Mouse (Mus musculus) large intestine, adult 2 months (tissue): ENCODE data around the gene Tpm4. TPM values are rescaled to one million over a fixed set of nuclear protein-coding genes. Genes with fewer than 3 reads are reported as not detected.

Experiments
- DNase-seq: peaks from one replicate; pipeline ENCODE4 v3.0.0-alpha.2; 2012; ENCODE audit warnings: low read depth, low spot score
- WGBS: fragments of 180-500 bp; shearing (Covaris S2); methylation state at CpG from one replicate; pipeline ENCODE4 v1.1.7; 2018; 5-methylcytosine and 5-hydroxymethylcytosine counted together
- polyA plus RNA-seq: library from polyadenylated mRNA; depleted of rRNA; stranded (reverse); fragments of >200 nt; gene quantifications from 2 replicates; pipeline ENCODE4 v1.2.3, GENCODE M21; 2012

Gene Tpm4
- polyA plus RNA-seq, 1 experiment, result 43.5 TPM

DNA sequence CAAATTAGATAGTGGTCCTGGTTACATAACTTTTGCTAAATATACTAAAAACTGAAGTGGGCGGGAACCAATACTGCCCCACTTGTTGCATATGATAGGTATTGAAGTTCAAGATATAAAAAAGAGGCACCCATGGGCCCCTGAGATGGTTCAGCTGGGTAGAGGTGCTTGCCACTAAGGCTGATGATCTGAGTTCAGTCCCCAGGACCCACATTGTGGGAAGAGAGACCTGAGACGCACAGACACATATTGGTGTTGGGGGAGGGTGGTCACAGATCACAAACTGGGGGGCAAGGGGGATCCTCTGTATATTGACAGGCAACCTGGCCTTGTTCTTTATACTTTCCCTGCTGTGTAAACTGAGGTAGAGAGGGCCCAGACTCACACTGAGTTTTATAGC lies 2.7 kb downstream of the Tpm4 start:
- 79% methylated on average over 2 of the region's 2 CpGs for WGBS
- DNase-seq, result no peak

DNA sequence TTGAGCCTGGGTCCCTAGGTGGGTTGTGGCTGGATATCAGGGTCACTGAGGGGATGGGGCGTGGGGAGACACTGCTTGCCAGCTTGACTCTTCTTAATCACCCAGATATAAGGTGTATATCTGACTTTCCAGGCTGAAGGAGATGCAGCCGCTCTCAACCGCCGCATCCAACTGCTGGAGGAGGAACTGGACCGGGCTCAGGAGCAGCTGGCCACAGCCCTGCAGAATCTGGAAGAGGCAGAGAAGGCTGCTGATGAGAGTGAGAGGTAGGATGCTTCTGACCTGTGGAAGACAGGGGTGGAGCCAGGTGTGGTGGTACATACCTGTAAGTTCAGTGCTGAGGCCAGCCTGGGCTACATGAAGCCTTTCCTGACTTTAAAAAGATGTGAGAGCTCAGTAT lies 3.7 kb downstream of the Tpm4 start:
- DNase-seq, result no peak
- 84% methylated on average over 5 of the region's 5 CpGs for WGBS

DNA sequence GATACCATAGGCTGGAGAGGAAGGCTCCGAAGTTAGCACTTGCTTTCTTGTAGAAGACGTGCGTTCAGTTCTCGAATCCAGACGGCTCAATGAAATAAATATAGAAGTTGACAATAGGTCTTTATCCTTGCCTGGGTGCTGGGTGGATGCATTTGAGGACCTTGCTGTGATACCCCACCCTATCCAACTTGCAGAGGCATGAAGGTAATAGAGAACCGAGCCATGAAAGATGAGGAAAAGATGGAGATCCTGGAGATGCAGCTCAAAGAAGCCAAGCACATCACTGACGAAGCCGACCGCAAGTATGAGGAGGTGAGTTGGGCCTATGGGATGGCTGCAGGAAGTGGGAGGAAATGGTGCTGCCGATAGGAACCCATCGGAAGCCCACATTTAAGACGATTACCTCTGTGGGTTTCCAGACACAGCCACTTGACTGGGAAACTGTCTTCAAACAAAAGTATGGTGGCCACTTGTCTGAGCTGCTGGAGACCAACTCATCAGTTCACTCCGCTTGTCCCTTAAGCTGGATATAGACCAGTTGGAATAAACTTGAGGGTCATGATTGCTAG lies 8.6 kb downstream of the Tpm4 start:
- DNase-seq, result no peak
- 92% methylated on average over 13 of the region's 13 CpGs for WGBS

- DNase-seq, result no peak
- WGBS, result 77% methylated on average over 5 of the region's 5 CpGs
Measured at GRCm38 (mm10) chr8:72144345-72144975, 9.7 kb downstream of the Tpm4 start.

DNA sequence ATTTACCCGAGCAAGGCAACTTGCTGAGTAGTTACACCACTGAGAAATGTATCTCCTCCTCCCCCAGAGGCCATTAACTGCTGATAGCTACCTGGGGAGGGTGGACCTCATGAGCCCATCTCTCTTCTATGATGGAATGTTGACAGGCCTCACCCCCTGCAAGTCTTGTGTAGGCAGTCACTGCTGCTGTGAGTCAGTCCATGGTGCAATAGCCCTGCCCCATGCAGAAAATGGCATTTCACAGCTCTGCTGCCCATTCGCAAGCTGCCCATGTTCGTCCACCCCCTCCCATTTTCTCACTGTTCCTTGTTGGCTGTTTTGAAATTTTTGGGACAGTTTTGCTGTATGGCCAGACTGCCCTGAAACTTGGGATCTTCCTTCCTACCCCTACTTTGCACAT lies 10.7 kb downstream of the Tpm4 start:
- DNase-seq, result no peak
- 77% methylated on average over 3 of the region's 3 CpGs for WGBS

DNA sequence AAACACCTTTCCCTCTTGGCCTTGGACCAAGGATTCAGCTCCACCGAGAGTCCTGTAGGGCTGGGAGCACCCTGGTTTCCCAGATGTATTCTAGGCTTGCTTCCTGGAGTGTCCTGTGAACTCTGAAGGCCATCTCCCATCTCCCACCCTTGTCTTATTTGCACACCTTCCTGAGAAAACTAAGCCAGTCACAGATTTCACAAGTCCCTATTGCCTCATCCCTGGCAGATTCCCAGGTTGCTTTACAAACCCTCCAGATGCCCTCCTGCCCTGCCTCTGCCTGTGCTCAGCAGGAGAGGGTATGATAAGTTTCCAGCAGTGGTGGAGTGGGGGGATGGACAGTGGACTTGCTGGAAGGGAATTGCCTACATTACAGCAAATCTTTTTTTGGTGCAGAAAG lies 11.3 kb downstream of the Tpm4 start:
- 16% methylated on average over 1 of the region's 1 CpGs for WGBS
- DNase-seq, result no peak

DNA sequence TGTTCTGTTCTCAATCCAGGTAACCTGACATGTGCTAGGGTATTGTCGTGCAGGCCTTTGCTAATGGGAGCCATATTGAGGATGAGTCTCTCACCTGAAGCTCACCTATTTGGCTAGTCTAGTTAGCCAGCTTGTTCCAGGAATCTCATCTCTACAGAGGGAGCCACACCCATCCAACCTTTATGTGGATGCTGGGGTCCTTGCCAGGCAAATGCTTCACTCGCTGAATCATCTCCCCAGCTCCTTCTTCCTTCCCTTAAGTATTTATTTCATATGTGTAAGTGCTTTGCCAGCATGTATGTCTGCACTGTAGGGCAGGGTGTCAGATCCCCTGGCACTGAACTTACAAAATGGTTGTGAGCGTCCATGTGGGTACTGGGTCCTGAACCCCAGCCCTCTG lies 11.8 kb downstream of the Tpm4 start:
- 83% methylated on average over 3 of the region's 3 CpGs for whole genome bisulfite sequencing

GRCm38 (mm10) chr8:72147266-72147665 lies 12.5 kb downstream of the Tpm4 start:
- 81% methylated on average over 2 of the region's 2 CpGs for WGBS
- no peak for DNase-seq

More for the DNA sequence above, 11.8 kb downstream of the Tpm4 start:
- DNase-seq, result no peak

GRCm38 (mm10) chr8:72149056-72149455 lies 14.3 kb downstream of the Tpm4 start:
- 50% methylated on average over 1 of the region's 1 CpGs for WGBS
- DNase-seq, result no peak

GRCm38 (mm10) chr8:72151418-72152078 lies 16.8 kb downstream of the Tpm4 start:
- 67% methylated on average over 3 of the region's 3 CpGs for WGBS

GRCm38 (mm10) chr8:72153382-72153781 lies 18.6 kb downstream of the Tpm4 start:
- DNase-seq, result no peak

More at GRCm38 (mm10) chr8:72151418-72152078, 16.8 kb downstream of the Tpm4 start:
- no peak for DNase-seq

GRCm38 (mm10) chr8:72158096-72158495 lies 23.3 kb downstream of the Tpm4 start:
- no peak for DNase-seq
- WGBS, result 59% methylated on average over 2 of the region's 2 CpGs

- DNase-seq, result no peak
- 80% methylated on average over 3 of the region's 3 CpGs for WGBS
Measured at GRCm38 (mm10) chr8:72158726-72159125, 24.0 kb downstream of the Tpm4 start.

- DNase-seq, result no peak
- WGBS, result 36% methylated on average over 3 of the region's 3 CpGs
Measured at GRCm38 (mm10) chr8:72160007-72160406, 25.2 kb downstream of the Tpm4 start.

DNA sequence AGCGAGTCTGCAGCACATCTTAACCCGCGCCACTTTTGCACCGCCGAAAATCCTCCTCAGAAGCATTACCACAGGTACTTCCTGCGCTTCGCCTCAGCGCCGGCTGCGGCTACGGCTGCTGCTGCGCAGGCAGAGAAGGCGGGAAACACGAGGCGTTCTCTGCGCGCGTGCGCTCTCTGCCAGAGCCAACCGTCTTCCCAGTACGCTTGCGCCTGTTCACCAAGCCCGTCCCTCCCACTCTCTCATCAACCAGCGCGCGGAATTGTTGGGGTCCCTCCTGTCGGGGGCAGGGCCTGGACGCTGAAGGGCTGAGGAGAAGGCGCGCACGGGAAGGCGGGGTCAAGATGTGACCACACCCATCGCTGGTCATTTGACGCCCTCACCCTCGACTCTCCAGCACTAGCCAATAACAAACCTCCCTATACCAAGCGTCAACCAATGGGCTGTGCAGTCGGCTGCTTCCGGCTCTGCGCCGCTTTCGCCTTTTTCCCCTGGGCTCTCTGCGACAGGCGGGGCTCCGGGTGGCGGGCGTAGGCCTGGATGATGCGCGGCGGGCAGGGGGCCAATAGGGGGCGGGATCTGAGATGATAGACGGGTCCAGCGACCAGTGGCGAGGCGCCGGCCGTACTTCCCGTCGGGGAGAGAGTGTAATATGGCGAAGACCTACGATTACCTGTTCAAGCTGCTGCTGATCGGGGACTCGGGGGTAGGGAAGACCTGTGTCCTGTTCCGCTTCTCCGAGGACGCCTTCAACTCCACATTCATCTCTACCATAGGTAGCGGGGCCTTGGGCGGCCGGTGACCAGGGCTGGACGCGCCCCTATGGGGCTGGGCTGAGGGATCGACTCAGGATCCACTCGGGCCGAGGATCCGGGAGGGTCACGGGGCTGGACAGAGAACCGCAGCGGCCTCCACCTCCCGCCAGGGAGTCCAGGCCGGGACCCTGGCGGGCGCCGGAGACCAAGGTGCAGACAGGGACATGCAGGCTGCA lies 26.2 kb downstream of the Tpm4 start, which contains the start of gene Rab8a:
TSS of gene Rab8a (plus strand) at position 494 of the 991 bp plus-strand sequence.
- peak; percentile 99 for DNase-seq
- under 1% methylated on average over 82 of the region's 82 CpGs for WGBS

DNA sequence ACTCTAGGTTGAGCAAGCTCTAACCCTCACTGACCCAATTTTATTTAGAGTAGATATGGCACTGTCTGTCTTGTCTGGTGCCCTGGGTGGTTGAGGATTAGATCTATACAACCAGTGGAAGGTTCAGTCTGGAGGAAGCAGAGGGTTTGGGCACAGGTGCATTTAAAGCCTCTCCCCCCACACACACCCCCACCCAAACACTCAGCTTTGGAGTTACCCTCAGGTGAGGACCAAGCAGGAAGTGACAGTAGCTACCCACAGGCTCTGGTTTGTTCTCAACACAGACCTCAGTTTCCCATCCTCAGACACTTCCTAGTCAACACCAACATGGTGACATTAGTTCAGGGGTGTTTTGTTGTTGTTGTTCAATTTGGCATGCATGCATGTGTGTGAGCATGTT lies 28.0 kb downstream of the Tpm4 start:
- no peak for DNase-seq

DNA sequence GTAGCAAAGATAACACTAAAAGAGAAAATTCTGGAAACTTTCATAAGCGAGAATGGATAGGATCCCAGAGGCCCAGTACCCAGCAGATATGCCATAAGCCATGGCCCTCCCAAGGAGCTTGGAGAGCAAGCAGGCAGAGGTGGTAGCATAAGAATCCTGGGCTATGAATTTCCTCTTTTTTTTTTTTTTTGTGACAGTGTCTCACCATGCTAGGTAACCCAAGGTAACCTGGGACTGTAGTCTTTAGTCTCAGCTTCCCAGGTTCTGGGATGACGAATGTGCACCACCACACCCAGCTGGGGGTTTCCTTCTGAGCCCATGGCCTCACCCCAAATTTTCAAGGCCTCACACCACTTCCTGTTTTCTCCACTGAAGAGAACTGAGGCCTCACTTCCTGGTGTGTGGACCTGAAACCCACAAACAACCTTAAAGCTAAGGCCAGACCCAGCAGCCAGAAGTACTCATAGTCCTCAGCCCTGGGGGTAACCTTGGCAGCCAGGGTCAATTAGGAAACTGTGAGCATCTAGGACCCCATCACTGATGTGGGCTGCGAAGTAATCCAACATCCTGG lies 34.4 kb downstream of the Tpm4 start:
- 84% methylated on average over 3 of the region's 3 CpGs for WGBS
- DNase-seq, result no peak

GRCm38 (mm10) chr8:72169681-72170249 lies 35.0 kb downstream of the Tpm4 start:
- 71% methylated on average over 3 of the region's 3 CpGs for WGBS
- DNase-seq, result no peak

- WGBS, result 71% methylated on average over 5 of the region's 5 CpGs
- no peak for DNase-seq
Measured at GRCm38 (mm10) chr8:72177346-72177925, 42.7 kb downstream of the Tpm4 start.
